Mouse (Mus musculus) 416B (cell line): ENCODE data around the gene Nckipsd.

Source experiments
- DNase-seq: peaks from one replicate; pipeline ENCODE4 v3.0.0; 2011; ENCODE audit warnings: low read depth

The Nckipsd gene

GRCm38 (mm10) chr9:108799564-108799963 is 8.6 kb upstream of the Nckipsd start:
- no peak for DNase-seq

DNA sequence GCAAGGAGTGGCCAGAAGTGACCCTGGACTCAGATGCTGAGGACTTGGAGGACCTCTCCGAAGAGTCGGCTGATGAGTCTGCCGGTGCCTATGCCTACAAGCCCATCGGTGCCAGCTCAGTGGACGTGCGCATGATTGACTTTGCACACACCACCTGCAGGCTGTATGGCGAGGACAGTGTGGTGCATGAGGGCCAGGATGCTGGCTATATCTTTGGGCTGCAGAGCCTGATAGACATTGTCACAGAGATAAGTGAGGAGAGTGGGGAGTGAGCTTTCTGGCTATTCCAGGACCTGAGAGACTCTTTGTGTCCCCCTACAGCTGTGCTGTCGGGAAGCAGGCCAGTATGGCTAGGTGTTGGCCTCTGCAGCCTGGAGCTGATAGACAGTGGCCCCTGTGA is 2.4 kb upstream of the Nckipsd start:
- no peak for DNase-seq

DNA sequence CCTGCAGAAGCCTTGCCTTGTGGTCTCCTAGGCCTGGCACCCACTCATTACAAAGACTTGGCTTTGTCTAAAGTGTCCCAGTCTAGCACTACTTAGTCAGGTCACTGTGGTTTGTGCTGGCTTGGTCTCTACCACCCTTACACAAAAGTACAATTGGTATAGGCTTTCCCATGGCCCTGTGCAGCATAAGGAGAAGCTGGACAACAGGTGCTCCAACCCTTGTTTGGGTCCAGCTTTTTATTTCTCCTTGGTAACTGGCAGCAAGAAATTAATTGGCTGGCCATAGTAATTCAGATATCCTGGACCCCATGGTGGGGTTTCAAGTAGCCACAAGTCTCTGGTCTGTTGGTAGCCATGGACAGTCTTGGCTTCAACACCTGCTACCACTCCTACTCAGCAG is 1.8 kb upstream of the Nckipsd start:
- DNase-seq = no peak

DNA sequence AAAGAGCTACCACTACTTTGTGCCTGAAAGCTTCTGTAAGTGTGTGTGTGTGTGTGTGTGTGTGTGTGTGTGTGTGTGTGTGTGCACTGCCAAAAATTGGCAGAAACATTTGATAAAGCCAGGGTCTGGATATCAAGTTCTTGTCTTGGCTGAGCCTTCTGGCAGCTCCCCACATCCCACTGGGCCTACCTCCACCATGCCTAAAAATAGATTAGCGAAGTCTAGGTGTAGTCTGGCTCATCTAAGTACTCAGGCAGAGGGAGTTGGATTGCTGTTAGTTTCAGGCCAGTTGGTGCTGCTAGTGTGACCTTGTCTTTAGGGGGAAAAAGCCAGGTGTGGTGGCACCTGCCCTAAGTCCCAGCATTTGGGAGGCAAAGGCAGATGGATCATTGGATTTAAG is 1.3 kb upstream of the Nckipsd start:
- no peak for DNase-seq

DNA sequence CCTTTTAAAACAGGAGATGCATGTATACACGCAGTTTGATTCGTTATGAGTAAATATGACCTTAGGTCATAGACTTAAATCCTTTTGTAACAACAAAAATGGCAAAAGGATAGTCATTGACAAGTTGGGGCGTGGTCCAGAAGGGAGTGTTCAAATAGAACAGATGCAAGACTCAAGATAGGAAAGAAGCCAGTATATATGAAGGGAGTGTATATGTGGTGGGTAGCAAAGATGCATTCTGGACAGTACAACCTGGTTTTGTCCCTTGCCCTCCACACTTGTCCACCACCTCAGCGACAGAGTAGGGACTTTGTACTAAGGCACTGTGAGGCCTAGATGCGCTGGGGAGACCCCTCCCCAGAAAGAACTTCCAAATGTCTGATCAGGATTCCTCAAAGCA is 494 bp upstream of the Nckipsd start:
- no peak for DNase-seq

DNA sequence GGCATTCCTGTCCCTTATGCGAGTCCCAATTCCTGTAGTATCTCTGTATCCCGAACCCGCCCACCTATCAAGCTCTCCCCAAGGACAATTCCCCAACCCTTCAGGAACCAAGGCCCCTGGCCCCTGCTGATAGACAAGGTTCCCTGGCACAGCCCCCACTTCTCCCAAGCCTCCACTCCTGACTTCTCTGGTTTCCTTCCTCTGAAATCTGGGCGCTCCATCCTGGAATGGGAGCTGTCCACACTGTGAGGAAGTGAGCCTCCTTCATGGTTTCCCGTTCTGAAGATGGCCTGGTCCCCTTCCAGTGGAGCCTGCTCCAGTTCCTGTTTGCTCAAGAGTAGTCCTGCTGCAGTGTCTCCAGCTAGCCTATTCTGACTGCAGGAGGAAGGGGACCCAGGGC is 1.0 kb downstream of the Nckipsd start:
- DNase-seq = no peak

- DNase-seq = no peak
Measured at GRCm38 (mm10) chr9:108809723-108810122, 1.6 kb downstream of the Nckipsd start.

- no peak for DNase-seq
Measured at GRCm38 (mm10) chr9:108810516-108810915, 2.3 kb downstream of the Nckipsd start.

- DNase-seq = no peak
Measured at GRCm38 (mm10) chr9:108815557-108815956, 7.4 kb downstream of the Nckipsd start.

DNA sequence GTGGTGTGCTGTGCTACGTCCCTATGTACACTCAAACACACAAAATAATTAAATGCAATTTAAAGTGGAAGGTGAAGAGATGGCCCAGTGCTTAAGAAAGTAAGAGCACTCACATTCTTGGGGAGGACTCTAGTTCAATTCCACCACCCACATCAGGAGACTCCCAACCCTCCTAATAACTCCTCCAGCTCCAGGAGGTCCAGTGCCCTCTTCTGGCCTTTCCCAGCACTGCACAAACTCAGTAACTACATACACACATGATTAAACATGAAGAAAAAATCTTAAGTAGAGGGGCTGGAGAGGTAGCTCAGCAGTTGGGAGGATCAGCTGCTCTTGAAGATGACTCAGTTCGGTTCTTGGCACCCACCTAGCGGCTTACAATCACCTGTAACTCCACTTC is 11.3 kb downstream of the Nckipsd start:
- DNase-seq = peak; percentile 57

DNA sequence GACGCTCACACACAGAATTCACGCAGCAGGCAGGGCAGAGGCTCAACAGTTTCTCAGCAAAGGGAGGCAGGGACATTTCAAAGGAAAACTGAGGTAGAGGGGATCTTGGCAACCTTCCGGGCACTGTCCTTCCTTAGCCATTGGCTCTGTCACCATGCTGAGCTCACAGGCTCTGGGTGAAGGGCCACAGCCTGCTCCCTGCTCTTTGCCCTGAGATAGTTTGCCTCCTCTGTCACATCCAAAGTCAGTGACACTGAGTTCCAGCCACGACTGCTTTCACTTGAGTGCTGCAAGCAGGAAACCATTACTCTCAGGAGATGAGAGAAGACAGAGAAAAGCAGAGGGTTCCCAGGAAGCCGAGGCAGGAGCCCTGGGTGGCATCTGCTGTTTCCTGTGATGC is 11.9 kb downstream of the Nckipsd start:
- no peak for DNase-seq

DNA sequence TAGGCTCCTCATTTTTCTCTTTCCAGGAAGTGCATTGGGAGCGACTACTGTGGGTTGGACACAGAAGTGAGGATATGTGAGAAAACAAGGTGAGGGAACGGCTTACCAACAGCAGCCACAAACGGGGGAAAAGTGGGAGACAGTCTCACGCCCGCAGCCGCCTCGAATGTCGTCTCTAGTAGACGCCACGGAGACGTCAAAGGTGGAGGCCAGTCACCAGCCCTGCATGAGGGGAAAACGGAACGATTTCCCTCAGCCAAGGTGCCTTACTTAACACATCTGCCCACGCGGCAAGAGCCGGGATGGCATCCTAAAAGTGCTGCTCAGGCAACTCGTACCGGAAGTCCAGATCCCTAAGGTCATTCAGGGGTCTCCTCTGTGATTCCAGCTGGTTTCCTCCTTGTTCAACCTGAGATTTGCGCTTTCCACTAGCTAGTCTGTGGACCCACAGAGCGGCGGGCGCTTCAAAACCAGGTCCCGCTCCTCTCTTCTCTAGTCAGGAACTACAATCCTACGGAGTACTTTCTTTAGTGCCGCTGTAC is 16.0 kb downstream of the Nckipsd start:
- no peak for DNase-seq

DNA sequence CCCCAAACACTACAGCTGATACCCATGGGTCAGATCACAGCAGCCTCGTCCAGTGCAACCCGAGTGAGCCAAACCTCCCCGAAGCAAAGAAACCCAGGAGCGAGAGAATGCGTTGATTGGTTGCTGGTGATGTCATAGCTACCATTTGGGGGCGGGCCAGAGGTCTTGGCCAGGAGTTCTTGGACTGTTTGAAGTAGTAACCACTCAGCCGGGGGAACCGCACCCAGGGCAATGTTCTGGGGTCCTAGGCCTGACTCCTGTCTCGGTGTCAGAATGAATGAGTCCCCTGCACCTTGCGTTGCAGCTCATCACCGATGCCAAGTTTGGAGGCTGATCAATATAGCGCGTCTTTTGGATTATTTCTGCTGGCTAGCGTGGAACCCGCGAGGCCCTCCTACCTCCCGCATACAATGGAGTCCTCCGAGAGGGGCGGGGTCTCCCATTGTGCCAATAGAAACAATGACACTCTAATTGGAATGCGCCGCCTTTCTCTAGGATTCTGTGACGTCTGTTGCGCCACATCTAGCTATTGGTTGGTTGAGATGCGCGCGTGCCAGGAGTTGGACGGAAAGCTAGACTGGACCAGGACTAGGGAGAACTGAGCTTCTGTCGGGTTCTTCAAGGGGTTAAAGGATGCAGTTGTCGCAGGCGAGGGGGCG is 16.7 kb downstream of the Nckipsd start:
- DNase-seq = no peak

DNA sequence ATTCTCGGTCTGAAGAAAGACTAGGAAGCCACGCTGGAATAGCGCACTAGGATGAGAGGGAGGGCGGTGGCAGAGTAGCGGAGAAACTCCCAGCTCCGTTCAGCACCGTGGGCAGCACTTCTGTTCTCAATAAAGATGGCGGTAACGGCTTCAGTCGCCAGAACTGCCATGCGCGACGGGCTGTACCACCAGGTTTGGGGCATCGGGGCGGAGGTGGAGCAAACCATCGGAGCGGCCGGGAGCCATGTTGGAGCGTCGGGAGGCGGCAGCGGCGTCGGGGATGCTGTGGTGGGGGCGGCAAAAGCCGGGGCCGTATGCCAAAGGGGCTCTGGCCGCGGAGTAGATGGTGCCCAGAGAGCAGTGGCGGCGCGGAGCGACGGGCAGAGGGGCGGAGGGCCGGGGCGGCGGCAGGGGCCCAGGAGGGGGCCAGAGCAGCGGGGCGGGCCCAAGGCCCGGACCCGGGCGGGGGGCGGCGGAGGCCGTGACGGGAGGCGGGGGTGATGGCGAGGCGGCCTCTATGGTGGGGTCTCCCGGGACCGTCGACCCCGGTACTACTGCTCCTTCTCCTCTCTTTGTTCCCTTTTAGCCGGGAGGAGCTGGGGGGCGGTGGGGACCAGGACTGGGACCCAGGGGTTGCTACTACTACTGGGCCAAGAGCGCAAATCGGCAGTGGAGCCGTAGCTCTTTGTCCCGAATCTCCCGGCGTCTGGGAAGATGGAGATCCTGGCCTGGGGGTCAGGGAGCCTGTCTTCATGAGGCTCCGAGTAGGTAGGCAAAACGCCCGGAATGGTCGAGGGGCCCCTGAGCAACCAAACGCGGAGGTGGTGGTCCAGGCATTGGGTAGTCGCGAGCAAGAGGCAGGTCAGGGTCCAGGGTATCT is 17.9 kb downstream of the Nckipsd start, which contains the start of gene Celsr3:
Gene Celsr3, plus strand, starts transcription at position 501 of the 880 bp plus-strand sequence.
- no peak for DNase-seq

DNA sequence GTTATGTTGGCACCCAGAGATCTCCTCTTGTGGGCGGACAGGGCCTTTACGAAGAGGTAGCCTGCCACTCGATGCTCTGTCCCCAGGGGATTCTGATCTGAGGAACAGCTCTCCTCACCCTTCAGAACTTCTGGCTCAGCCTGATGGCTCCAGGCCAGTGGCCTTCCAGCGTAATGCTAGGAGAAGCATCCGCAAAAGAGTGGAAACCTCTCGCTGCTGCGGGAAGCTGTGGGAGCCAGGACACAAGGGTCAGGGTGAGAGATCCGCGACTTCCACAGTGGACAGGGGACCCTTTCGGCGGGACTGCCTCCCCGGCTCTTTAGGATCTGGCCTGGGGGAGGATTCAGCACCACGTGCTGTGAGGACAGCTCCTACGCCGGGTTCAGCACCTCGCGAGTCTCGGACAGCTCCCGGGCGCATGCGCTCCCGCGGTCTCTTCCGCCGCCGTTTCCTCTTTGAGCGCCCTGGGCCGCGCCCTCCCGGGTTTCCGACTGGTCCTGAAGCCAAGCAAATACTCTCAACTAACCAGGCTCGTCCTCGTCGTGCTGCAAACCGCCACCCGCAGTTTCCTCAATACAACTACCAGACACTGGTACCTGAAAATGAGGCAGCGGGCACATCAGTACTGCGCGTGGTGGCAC is 18.7 kb downstream of the Nckipsd start:
- no peak for DNase-seq

GRCm38 (mm10) chr9:108827454-108827853 is 19.3 kb downstream of the Nckipsd start:
- DNase-seq = no peak

DNA sequence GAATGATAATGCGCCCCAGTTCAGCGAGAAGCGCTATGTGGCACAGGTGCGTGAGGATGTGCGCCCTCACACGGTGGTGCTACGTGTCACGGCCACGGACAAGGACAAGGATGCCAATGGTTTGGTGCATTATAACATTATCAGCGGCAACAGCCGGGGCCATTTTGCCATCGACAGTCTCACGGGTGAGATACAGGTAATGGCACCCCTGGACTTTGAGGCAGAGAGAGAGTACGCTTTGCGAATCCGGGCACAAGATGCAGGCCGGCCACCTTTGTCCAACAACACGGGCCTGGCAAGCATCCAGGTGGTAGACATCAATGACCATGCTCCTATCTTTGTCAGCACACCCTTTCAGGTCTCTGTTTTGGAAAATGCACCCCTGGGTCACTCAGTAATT is 19.7 kb downstream of the Nckipsd start:
- DNase-seq = no peak

DNA sequence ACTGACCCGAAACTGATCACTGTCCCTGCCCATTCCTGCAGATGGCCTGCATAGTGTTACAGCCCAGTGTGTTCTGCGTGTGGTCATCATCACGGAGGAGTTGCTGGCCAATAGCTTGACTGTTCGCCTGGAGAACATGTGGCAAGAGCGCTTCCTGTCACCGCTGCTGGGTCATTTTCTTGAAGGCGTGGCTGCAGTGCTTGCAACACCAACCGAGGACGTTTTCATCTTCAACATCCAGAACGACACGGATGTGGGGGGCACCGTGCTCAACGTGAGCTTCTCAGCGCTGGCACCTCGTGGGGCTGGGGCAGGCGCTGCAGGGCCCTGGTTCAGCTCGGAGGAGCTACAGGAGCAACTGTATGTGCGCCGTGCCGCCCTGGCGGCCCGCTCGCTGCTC is 23.5 kb downstream of the Nckipsd start:
- DNase-seq = peak; percentile 73

DNA sequence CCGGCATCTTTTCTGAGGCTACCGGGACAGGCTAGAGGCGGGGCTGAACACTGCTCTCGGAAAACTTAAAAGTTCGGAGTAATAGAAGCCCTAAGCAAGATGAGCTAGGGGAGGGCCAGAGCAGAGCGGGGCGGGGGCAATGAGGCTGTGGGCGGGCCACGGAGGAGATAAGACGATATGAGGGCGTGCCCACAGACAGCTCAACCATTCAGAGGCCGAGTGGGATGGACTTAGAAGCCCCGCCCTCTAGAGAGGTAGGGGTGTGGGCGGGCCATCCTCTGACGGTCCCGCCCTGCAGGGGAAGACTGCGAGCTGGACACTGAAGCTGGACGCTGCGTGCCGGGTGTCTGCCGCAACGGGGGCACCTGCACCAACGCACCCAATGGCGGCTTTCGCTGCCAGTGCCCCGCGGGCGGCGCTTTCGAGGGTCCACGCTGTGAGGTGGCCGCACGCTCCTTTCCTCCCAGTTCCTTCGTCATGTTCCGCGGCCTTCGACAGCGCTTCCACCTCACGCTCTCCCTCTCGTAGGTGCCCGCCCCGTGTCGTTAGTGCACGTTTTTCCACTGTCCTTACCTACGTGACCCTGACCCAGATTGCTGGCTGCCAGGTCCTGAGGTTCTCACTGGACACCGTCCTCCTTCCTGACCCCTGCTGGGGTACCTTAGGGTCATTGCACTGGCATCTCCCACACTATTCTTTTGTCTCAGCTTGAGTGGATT is 24.4 kb downstream of the Nckipsd start:
- DNase-seq = peak; percentile 22

- no peak for DNase-seq
Measured at GRCm38 (mm10) chr9:108842989-108843388, 34.8 kb downstream of the Nckipsd start.

GRCm38 (mm10) chr9:108845390-108845789 is 37.2 kb downstream of the Nckipsd start:
- DNase-seq = no peak

DNA sequence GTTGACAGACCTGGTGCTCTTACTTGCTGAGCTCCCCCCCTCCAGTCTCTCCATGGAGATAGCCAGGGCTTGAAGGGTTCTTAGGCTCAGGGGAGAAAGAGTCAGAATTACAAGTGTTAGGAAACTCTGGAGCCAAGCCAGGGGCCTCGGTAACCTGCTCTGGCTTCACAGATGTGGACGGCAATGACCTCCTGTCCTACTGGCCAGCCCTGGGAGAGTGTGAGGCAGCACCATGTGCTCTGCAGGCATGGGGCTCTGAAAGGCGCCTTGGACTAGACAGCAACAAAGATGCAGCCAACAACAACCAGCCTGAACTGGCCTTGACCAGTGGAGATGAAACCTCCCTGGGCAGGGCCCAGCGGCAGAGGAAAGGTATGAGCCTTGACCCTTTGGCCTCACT is 39.2 kb downstream of the Nckipsd start:
- DNase-seq = no peak
